Mouse (Mus musculus): ENCODE results near the gene Hoxc10. TPM values are rescaled to one million over a fixed set of nuclear protein-coding genes. Genes with fewer than 3 reads are reported as not detected.

The Hoxc10 gene
- polyA plus RNA-seq, 1 experiment = 16.4 TPM

DNA sequence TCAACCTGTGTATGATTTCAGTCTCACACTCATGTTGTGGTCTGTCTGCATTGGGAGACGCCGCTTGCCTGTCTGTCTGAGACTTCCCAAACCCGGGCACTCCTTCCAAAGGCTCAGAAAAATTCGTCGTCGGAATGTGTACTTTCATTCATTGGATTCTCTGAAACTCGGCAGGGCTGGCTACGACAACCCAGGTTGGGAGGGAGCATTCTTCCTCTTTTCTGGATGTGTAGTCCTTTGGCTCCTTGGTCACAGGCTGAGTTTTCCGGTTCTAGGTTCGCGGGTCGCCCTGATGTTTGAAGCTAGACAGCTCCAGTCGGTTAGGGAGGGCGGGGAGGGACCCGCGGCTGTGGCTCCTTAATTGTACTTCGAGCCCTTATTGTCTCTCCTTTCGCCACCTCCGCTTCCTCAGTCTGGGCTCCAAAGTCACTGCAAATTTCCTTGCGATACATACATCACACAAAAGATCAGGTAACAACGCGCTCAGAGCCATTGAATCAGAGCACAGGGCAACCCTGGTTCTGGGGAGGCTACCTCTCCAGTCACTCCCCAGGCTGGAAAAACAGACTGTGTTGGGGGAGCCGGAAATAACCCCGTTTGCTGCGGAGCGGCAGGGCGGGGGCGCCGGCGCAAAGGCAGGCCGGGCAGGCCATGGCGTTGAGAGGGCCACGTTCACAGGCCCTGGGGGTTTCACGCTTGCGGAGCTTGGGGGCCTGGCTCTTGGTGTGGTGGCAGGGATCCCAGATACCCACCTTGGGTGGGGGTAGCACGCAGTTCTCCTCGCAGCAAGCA lies 10.2 kb downstream of the Hoxc10 start:
- TF ChIP-seq POLR2A (IDR thresholded peaks at IDR 0.05; ENCODE audit: low read depth, low read length) (no peak), CTCF (conservative IDR thresholded peaks at IDR 0.05; ENCODE audit: insufficient read depth, insufficient read length, low read depth, low read length) (no peak)
- Histone ChIP-seq H3K36me3 (ENCODE audit: control insufficient read depth, insufficient read depth, low read length) (no peaks in the 10 kb centered on the region), H3K4me1 (ENCODE audit: control insufficient read depth, insufficient read depth, low read length) (peaks cover 11% of the 10 kb centered on the region), H3K27me3 (replicated peaks; ENCODE audit: control insufficient read depth, insufficient read depth, low read length) (no peaks in the 10 kb centered on the region), H3K4me3 (ENCODE audit: insufficient read depth, low read depth, low read length) (peak overlapping the region; percentile 47), H3K27ac (ENCODE audit: insufficient read depth, low read depth, low read length) (peak overlapping the region; percentile 64)
- peak; percentile 58 for DNase-seq
- 1% methylated on average over 37 of the region's 37 CpGs for WGBS

DNA sequence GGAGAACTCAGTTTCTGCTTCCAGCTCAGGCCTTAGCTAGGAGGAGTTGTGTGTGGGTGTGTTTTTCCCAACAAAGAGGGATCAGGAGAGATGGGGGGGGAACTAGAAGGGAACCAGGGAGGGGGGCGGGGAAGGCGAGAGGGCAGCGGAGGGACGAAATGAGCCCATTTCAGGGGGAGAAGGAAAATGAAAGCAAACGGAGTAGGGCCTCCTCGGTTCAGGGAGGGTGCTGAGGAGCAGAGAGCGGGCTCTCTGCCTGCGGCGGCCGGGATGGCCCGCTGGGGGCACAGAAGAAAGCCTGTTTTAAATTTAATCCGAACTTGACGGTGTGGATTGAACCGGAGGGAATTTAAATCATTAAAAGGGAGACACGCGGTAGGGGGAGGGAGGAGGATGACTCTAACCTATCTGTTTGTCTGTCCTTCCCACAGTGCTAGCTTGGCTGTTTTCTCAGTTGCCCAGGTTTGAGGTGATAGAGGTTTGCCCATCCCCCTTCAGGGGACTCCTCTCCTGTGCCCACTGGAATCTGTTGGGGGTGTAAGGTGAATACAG lies 10.9 kb downstream of the Hoxc10 start:
- Histone ChIP-seq H3K27me3 (replicated peaks; ENCODE audit: control insufficient read depth, insufficient read depth, low read length) (no peaks in the 10 kb centered on the region), H3K4me1 (ENCODE audit: control insufficient read depth, insufficient read depth, low read length) (peaks cover 11% of the 10 kb centered on the region), H3K36me3 (ENCODE audit: control insufficient read depth, insufficient read depth, low read length) (no peaks in the 10 kb centered on the region), H3K4me3 (ENCODE audit: insufficient read depth, low read depth, low read length) (peak overlapping the region; percentile 47), H3K27ac (ENCODE audit: insufficient read depth, low read depth, low read length) (peak overlapping the region; percentile 64)
- 13% methylated on average over 16 of the region's 16 CpGs for WGBS
- TF ChIP-seq CTCF (conservative IDR thresholded peaks at IDR 0.05; ENCODE audit: insufficient read depth, insufficient read length, low read depth, low read length) (no peak), POLR2A (IDR thresholded peaks at IDR 0.05; ENCODE audit: low read depth, low read length) (no peak)
- DNase-seq = no peak

DNA sequence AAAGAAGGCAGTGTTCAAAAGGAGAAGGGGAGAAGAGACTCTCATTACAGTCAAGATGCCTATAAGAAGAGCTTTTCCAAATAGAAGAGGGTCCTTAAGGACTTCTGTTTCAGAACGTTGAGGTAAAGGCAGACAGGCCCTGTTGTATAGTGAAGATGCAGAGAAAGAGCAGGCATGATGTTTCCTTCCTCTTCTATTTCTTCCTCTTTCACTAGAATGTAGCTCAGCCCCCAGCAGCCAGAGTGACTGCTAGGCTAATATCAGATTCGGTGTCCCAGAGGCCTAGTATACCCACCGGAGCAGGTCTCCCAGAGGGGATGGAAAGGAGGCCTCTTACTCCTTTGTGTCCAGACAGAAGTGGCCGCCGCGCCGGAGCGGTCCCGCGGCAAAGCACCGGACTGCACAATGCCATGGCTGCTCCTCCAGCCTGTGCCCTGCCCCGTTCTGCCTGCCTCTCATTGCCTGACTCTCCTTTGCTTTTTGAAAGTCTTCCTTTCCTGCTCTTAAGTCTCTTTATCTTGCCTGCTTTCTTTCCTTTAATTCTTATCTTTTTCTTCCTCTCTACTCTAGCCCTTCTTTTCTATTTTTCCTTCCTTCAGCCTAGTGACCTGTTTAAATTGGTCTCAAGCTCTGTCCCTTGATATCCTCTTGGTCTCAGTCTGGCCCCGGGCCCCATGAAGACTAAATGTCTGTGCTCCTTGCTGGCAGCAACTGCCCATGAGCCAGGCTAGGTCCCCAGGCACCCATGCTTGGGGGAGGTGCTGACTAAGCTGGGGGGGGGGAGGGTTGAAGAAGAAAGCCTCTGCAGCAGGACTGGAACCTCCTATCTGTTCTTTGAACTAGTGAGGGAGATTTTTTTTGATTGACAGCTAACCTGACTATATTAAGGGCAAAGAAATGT lies 12.3 kb downstream of the Hoxc10 start:
- Histone ChIP-seq H3K27ac (ENCODE audit: insufficient read depth, low read depth, low read length) (peak overlapping the region; percentile 64), H3K27me3 (replicated peaks; ENCODE audit: control insufficient read depth, insufficient read depth, low read length) (no peaks in the 10 kb centered on the region), H3K4me1 (ENCODE audit: control insufficient read depth, insufficient read depth, low read length) (peaks cover 11% of the 10 kb centered on the region), H3K4me3 (ENCODE audit: insufficient read depth, low read depth, low read length) (peak overlapping the region; percentile 34), H3K36me3 (ENCODE audit: control insufficient read depth, insufficient read depth, low read length) (no peaks in the 10 kb centered on the region)
- 26% methylated on average over 13 of the region's 13 CpGs for WGBS
- no peak for TF ChIP-seq POLR2A (IDR thresholded peaks at IDR 0.05; ENCODE audit: low read depth, low read length)
- TF ChIP-seq CTCF (conservative IDR thresholded peaks at IDR 0.05; ENCODE audit: insufficient read depth, insufficient read length, low read depth, low read length) = no peak
- no peak for DNase-seq

DNA sequence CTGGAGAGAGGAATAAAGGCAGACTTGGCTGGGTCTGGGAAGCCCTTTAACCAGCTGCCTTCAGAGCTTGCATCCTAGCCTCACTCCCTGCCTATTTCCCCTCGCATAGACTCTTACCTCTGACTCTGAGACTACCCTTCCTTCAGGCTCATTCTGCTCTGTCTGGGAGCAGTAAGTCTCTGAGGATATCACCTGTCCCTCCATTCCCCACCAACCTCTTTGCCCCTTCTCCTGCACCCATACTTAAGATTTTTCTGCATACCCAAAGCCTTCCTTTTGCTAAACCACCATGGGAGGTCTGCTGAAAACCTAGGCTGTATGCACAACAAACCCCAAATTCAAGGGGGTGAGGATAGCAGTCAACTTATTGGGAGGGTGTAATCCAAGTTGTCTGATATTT lies 13.3 kb downstream of the Hoxc10 start:
- Histone ChIP-seq H3K36me3 (ENCODE audit: control insufficient read depth, insufficient read depth, low read length) (no peaks in the 10 kb centered on the region), H3K4me3 (ENCODE audit: insufficient read depth, low read depth, low read length) (no peak overlapping the region), H3K27me3 (replicated peaks; ENCODE audit: control insufficient read depth, insufficient read depth, low read length) (no peaks in the 10 kb centered on the region), H3K4me1 (ENCODE audit: control insufficient read depth, insufficient read depth, low read length) (peaks cover 11% of the 10 kb centered on the region), H3K27ac (ENCODE audit: insufficient read depth, low read depth, low read length) (peak overlapping the region; percentile 47; the same call in 1 of the 2 replicates)
- WGBS = 33% methylated on average over 1 of the region's 1 CpGs
- no peak for TF ChIP-seq POLR2A (IDR thresholded peaks at IDR 0.05; ENCODE audit: low read depth, low read length)
- no peak for TF ChIP-seq CTCF (conservative IDR thresholded peaks at IDR 0.05; ENCODE audit: insufficient read depth, insufficient read length, low read depth, low read length)
- DNase-seq = no peak

DNA sequence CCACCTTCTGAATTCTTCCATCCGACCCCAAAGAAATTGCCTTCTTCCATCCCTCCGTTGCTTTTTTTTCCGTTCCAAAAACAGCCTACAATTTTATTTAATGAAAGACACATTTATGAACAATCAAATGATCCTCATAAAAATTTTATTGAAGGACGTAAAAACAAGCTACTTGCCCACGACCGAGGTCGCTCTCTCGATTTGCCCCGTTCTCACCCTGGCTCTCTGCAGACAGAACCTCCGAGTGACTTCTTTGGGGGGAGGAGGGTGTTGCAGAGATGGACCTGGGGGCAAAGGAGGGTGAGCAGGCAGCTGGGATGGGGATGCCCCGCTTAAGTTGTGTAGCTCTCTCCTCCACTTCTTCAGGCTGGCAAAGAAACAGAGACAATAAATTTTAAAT lies 13.8 kb downstream of the Hoxc10 start:
- no peak for TF ChIP-seq POLR2A (IDR thresholded peaks at IDR 0.05; ENCODE audit: low read depth, low read length)
- no peak for TF ChIP-seq CTCF (conservative IDR thresholded peaks at IDR 0.05; ENCODE audit: insufficient read depth, insufficient read length, low read depth, low read length)
- H3K27ac ChIP-seq (ENCODE audit: insufficient read depth, low read depth, low read length) = peak overlapping the region; percentile 47; the same call in 1 of the 2 replicates
- H3K4me3 ChIP-seq (ENCODE audit: insufficient read depth, low read depth, low read length) = peak overlapping the region; percentile 84
- H3K4me1 ChIP-seq (ENCODE audit: control insufficient read depth, insufficient read depth, low read length) = peaks cover 11% of the 10 kb centered on the region
- WGBS = 36% methylated on average over 11 of the region's 11 CpGs
- DNase-seq = no peak
- H3K36me3 ChIP-seq (ENCODE audit: control insufficient read depth, insufficient read depth, low read length) = no peaks in the 10 kb centered on the region
- no peaks in the 10 kb centered on the region for H3K27me3 ChIP-seq (replicated peaks; ENCODE audit: control insufficient read depth, insufficient read depth, low read length)

DNA sequence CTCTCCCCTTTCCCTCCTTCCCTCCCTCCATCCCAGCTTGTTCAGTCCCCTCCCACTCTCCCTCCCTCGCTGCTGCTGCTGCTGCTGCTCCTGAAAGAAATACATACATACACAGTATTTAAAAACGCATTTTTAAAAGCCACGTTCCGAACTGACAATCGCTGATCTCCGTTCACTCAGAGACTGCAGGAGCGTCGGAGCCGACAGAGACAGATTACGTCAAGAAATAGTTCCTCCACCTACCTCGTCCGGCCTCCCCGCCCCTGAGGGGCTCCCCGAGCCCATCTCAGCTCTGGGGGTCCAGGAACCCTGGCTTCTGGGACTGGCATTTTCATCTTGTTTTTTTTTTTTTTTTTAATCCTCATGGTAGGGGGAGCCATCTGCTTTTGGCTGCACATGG lies 14.3 kb downstream of the Hoxc10 start:
- H3K4me3 ChIP-seq (ENCODE audit: insufficient read depth, low read depth, low read length) = peak overlapping the region; percentile 84
- no peaks in the 10 kb centered on the region for H3K27me3 ChIP-seq (replicated peaks; ENCODE audit: control insufficient read depth, insufficient read depth, low read length)
- TF ChIP-seq CTCF (conservative IDR thresholded peaks at IDR 0.05; ENCODE audit: insufficient read depth, insufficient read length, low read depth, low read length) = no peak
- no peak for TF ChIP-seq POLR2A (IDR thresholded peaks at IDR 0.05; ENCODE audit: low read depth, low read length)
- peaks cover 11% of the 10 kb centered on the region for H3K4me1 ChIP-seq (ENCODE audit: control insufficient read depth, insufficient read depth, low read length)
- peak overlapping the region; percentile 42; the same call in 1 of the 2 replicates for H3K27ac ChIP-seq (ENCODE audit: insufficient read depth, low read depth, low read length)
- WGBS = 5% methylated on average over 14 of the region's 14 CpGs
- H3K36me3 ChIP-seq (ENCODE audit: control insufficient read depth, insufficient read depth, low read length) = no peaks in the 10 kb centered on the region
- DNase-seq = no peak

Measured in kidney, adult 2 months (tissue).